ENCODE assay signal across 14 mouse cellular contexts in the genomic region with DNA sequence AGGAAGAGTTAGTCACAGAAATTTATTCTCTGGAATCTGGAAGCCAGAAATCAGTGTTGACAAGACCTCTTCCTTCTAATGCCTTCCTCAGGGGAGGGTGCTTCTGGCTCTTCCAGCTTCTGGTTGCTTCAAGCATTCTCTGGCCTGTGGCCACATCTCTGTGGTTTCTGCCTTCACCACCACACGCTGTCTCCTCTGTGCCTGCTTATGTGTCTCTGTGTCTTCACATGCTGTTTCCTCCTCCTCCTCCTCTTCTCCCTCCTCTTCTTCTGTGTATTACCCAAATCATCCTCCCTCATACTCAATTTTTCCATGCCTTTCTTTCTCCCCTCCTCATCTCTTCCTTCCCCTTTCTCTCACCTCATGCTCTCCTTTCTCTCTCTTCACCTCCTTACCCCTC. TPM values are rescaled to one million over a fixed set of nuclear protein-coding genes. Genes with fewer than 3 reads are reported as not detected.
DNase-seq lines count a peak whose midpoint lies in the region; ATAC-seq lines count a peak whose summit lies in the region.
"Had no signal": no experiment of that assay in that cellular context is flagged by ENCODE, and none has a peak within 500 bp of the region (broad histone marks: within the 10 kb centered on the region; RNA-seq: fewer than 3 reads in every experiment).

No protein-coding gene starts in this region.

- H3K27me3 ChIP-seq in heart, embryonic 11.5 days (ENCODE audit: control insufficient read depth, insufficient read depth, low read length) = no peaks in the 10 kb centered on the region
- H3K27me3 ChIP-seq: limb, embryonic 13.5 days had no signal

- H3K9me3 ChIP-seq in heart, embryonic 11.5 days (replicated peaks; ENCODE audit: control insufficient read depth, low read length) = no peaks in the 10 kb centered on the region; the same call in 1 of the 2 replicates

- H3K4me3 ChIP-seq in heart, embryonic 11.5 days (ENCODE audit: low read depth, low read length) = no peak overlapping the region
- H3K4me3 ChIP-seq: limb, embryonic 13.5 days had no signal

- no peak overlapping the region for H3K27ac ChIP-seq in heart, embryonic 11.5 days (ENCODE audit: low read depth, low read length)
- H3K27ac ChIP-seq: kidney, postnatal 0 days; limb, embryonic 13.5 days had no signal

- no peak for ATAC-seq in heart, embryonic 11.5 days (replicated peaks; ENCODE audit: insufficient number of reproducible peaks, low FRiP score, low TSS enrichment)
- no peak for ATAC-seq in monocyte, adult 5-6 weeks (replicated peaks; ENCODE audit: insufficient number of reproducible peaks, low FRiP score, low TSS enrichment, poor library complexity, severe bottlenecking)
- ATAC-seq: forebrain, embryonic 16.5 days; midbrain, embryonic 16.5 days had no signal

- 87% methylated on average over 1 of the region's 1 CpGs for WGBS in heart, embryonic 11.5 days (ENCODE audit: insufficient replicate concordance)

- no peaks in the 10 kb centered on the region for H3K4me1 ChIP-seq in heart, embryonic 11.5 days (ENCODE audit: control insufficient read depth, insufficient read depth, low read length)
- H3K4me1 ChIP-seq: limb, embryonic 13.5 days had no signal

- H3K36me3 ChIP-seq in heart, embryonic 11.5 days (ENCODE audit: control insufficient read depth, insufficient read depth, low read length) = no peaks in the 10 kb centered on the region
- H3K36me3 ChIP-seq: limb, embryonic 13.5 days had no signal

- peak; percentile 97 for DNase-seq in heart, adult 11 months
- DNase-seq in 3T3-L1 (ENCODE audit: low read depth, low spot score) = peak; percentile 99
- DNase-seq in NIH3T3 (ENCODE audit: low read depth) = peak; percentile 95
- peak; percentile 61 for DNase-seq in lung, postnatal 14 days
- DNase-seq in testis, postnatal 14 days (ENCODE audit: low spot score) = no peak
- no peak for DNase-seq in embryo, embryonic 9.5 days (ENCODE audit: extremely low spot score)
- DNase-seq: heart, postnatal 10 days; thymus, adult 18-20 months had no signal

- no peak overlapping the region for H3K4me2 ChIP-seq in heart, embryonic 11.5 days
- H3K4me2 ChIP-seq: limb, embryonic 13.5 days had no signal

- no peak overlapping the region for H3K9ac ChIP-seq in heart, embryonic 11.5 days (ENCODE audit: low read depth, low read length)
- H3K9ac ChIP-seq: limb, embryonic 13.5 days had no signal

RNA-seq across cellular contexts. Expression of gene Jade2, which starts 17.6 kb away (rescaled TPM):
- polyA plus RNA-seq in heart, embryonic 11.5 days (2014; fragmentation: Nextera tagmentation; extraction: Ambion mirVana) = 0.21 and 0.46 TPM in 2 replicates
- 33.1 to 54.1 TPM (median 36.5 TPM) in 3 replicates for total RNA-seq in monocyte, adult 5-6 weeks (2017)

Comparison
In these comparisons a context has a peak if more than half of its experiments do, and no peak if none do; other contexts are left out.
1. DNase-seq: peak in heart, adult 11 months (single experiment), 3T3-L1 (single experiment), NIH3T3 (single experiment) and lung, postnatal 14 days (single experiment); none in testis, postnatal 14 days (single experiment) and embryo, embryonic 9.5 days (single experiment).